Mouse (Mus musculus) lung, postnatal 0 days (tissue): Measurements from ENCODE around the gene Ehmt2. TPM values are rescaled to one million over a fixed set of nuclear protein-coding genes. Genes with fewer than 3 reads are reported as not detected.

ENCODE experiments used
- ATAC-seq: fragments of 200-750 bp; cut with Nextera tagmentation; 2 replicates; pipeline ENCODE4 v1.8.0; 2017; ENCODE audit warnings: moderate library complexity
- DNase-seq: peaks from one replicate; pipeline ENCODE4 v3.0.0-alpha.2; 2016; ENCODE audit warnings: low spot score
- H3K27ac ChIP-seq: fragments of 300-500 bp; sonication (generic); 2 replicates; pipeline ENCODE4 v1.5.1; 2014; ENCODE audit warnings: antibody characterized with exemption, mild to moderate bottlenecking, low read length, mixed read lengths
- H3K27me3 ChIP-seq: fragments of 300-500 bp; sonication (generic); replicated peaks from 2 replicates; pipeline ENCODE4 v1.6.1; 2014; ENCODE audit warnings: low read length, mixed read lengths; ENCODE audit not compliant: insufficient read depth
- H3K36me3 ChIP-seq: fragments of 300-500 bp; sonication (generic); 2 replicates; pipeline ENCODE4 v1.6.1; 2014; ENCODE audit warnings: low read length, mixed read lengths; ENCODE audit not compliant: insufficient read depth
- H3K4me1 ChIP-seq: fragments of 300-500 bp; sonication (generic); 2 replicates; pipeline ENCODE4 v1.6.1; 2014; ENCODE audit warnings: antibody characterized with exemption, low read depth, low read length, mixed read lengths; ENCODE audit not compliant: insufficient read depth
- H3K4me2 ChIP-seq: fragments of 300-500 bp; sonication (generic); replicated peaks from 2 replicates; pipeline ENCODE4 v1.6.1; 2014; ENCODE audit warnings: low read depth, mild to moderate bottlenecking, low read length, moderate library complexity, mixed read lengths
- H3K4me3 ChIP-seq: fragments of 300-500 bp; sonication (generic); 2 replicates; pipeline ENCODE4 v1.5.1; 2014; ENCODE audit warnings: low read depth, low read length
- H3K9ac ChIP-seq: fragments of 300-500 bp; sonication (generic); replicated peaks from 2 replicates; pipeline ENCODE4 v1.6.1; 2014; ENCODE audit warnings: low read depth, mild to moderate bottlenecking
- H3K9me3 ChIP-seq: fragments of 300-500 bp; sonication (generic); 2 replicates; pipeline ENCODE4 v1.6.1; 2016; ENCODE audit warnings: low read length, mixed read lengths
- CTCF ChIP-seq: IDR thresholded peaks from 2 replicates; pipeline ENCODE4 v1.5.1; 2016; ENCODE audit warnings: antibody characterized with exemption, mild to moderate bottlenecking
- EP300 ChIP-seq: IDR thresholded peaks from 2 replicates; pipeline ENCODE4 v1.6.1; 2016; ENCODE audit warnings: antibody characterized with exemption, mild to moderate bottlenecking, control low read depth
- WGBS: fragments of 180-500 bp; shearing (Covaris S2); extraction: QIAGEN DNeasy Blood & Tissue Kit; methylation state at CpG from one replicate; pipeline ENCODE4 v1.1.7; 2014; 5-methylcytosine and 5-hydroxymethylcytosine counted together
- polyA plus RNA-seq: library from polyadenylated mRNA; unstranded; fragments of >200 nt; fragmentation: Nextera tagmentation; extraction: Ambion mirVana; gene quantifications from 2 replicates; pipeline ENCODE4 v1.2.1, GENCODE M21; 2015

Ehmt2 gene
- polyA plus RNA-seq, 1 experiment from 2014 or later: 28.7 TPM

DNA sequence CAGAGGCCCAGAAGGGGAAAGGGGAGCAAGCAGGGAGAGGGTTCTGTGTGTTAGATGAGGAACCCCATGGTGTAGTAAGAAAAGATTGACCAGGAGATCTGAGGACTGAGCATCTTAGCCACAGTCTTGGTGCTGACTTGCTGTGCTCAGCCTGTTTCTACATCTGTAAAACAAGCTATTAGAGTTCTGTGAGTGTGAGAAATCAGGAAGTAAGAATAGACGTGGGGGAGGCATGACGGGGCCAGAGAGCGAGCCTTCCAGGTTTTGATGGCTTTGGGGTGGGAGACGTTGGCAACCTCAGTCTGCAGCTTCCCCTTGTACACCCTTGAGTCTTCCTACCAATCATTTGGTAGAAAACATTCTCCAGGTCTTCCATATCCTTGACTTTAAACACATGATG, 39.6 kb upstream of the Ehmt2 start:
- H3K9me3 ChIP-seq: no peaks in the 10 kb centered on the region
- H3K27me3 ChIP-seq: no peaks in the 10 kb centered on the region
- WGBS: 77% methylated on average over 4 of the region's 4 CpGs
- ATAC-seq (no peak), DNase-seq (no peak)
- H3K4me2 ChIP-seq: no peak overlapping the region
- H3K4me3 ChIP-seq: no peak overlapping the region
- H3K4me1 ChIP-seq: no peaks in the 10 kb centered on the region
- H3K27ac ChIP-seq: no peak overlapping the region
- H3K9ac ChIP-seq: no peak overlapping the region
- 0 out of 2 replicates have a peak, but pooled peaks cover 12% of the 10 kb centered on the region for H3K36me3 ChIP-seq
- TF ChIP-seq EP300: no peak
- TF ChIP-seq CTCF: no peak

DNA sequence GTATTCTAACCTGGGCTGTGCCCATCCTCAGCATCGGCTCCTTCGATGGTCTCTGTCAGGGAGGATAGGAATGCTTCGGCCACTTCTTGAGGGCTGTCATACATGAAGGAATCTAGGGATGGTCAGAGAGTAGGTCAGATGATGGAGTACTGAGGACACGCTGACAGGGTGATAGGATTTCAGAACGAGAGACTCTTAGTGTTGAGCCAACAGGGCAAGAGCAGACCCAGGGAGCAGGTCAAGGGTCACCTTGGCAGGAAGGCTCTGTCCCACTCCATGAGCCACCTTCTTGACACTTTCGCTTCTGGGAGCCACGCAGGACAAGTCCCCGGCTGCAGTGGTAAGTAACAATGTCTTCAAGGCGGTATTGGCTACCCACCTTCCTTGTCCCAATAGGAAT, 37.8 kb upstream of the Ehmt2 start:
- ATAC-seq (no peak), DNase-seq (no peak)
- H3K9me3 ChIP-seq: no peaks in the 10 kb centered on the region
- no peaks in the 10 kb centered on the region for H3K4me1 ChIP-seq
- H3K27me3 ChIP-seq: no peaks in the 10 kb centered on the region
- WGBS: 78% methylated on average over 9 of the region's 9 CpGs
- H3K9ac ChIP-seq: no peak overlapping the region
- no peak overlapping the region for H3K4me3 ChIP-seq
- TF ChIP-seq EP300 (no peak), CTCF (no peak)
- no peak overlapping the region for H3K27ac ChIP-seq
- no peak overlapping the region for H3K4me2 ChIP-seq
- no peaks in the 10 kb centered on the region for H3K36me3 ChIP-seq

DNA sequence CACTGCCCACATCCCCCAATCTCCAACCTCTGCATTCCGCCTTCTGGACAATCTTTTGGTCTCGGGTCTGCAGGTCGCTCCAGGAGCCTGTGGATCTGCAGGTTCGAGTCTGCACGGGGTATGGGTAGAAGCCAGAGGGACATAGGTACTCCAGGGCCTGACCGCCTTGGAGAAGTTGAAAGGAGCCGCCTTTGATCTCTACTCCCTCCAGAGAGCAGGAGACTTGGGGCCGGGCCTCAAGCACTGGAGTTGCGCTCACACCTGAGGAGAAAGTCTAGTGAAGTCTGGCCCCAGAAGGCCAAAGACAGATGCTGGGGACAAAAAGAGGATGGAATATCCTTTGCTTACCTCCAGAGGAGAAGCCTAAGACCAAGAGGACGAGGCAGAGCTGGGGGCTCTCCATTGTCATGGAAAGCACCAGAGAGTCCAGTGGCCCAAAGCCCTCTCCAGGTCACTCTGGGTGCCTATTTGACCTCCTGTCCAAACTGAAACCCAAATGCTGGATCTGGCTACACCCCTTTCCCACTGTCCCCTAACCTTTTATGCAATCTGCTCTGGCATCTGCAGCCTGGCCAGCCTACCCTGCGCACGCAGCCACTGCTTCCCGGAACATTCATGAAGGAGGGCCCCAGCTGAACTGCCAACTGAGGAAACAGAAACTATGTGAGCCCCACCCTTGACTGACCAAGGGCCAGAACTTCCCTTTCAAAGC, 36.4 kb upstream of the Ehmt2 start:
- H3K4me3 ChIP-seq: no peak overlapping the region
- H3K4me2 ChIP-seq: no peak overlapping the region
- no peaks in the 10 kb centered on the region for H3K36me3 ChIP-seq
- H3K4me1 ChIP-seq: no peaks in the 10 kb centered on the region
- H3K9me3 ChIP-seq: no peaks in the 10 kb centered on the region
- no peak overlapping the region for H3K27ac ChIP-seq
- no peak for TF ChIP-seq CTCF
- DNase-seq (no peak), ATAC-seq (no peak; the same call in 1 of the 2 replicates)
- no peak overlapping the region for H3K9ac ChIP-seq
- no peaks in the 10 kb centered on the region for H3K27me3 ChIP-seq
- 59% methylated on average over 13 of the region's 13 CpGs for WGBS

DNA sequence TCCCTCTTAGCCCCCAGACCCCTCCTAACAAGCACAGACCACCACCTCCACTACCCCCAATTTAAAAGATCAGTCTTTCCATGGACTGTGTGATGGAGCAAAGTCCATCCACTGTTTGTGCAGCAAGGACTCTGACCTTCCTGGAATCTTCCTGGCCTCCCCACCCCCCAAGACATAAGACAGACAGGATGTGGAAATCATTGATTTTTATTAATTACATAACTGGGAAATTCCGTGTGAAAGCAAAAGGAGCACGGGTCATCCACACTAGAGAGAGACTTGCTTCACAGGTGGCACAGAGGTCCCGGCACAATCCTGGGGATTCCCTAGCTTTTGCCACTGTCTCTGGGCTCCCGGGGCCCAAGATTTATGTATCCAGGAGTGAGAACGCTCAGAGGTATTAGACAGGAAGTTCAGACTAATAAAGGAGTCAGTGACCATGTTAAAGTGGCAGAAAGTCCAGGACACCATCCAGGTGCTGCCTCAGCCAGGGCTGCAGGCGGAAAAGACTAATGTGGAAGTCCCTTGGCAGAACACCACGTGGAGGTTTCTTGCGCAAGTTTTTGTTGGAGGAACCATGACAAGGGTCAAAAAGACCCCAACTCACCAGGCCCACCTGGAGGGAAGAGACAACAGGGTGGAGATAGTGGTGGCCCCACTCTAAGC, 35.7 kb upstream of the Ehmt2 start, which contains the start of gene Cfb:
Gene Cfb (minus strand): TSS at position 103 of the 666 bp plus-strand sequence.
- Histone ChIP-seq H3K9me3 (no peaks in the 10 kb centered on the region), H3K27me3 (no peaks in the 10 kb centered on the region), H3K4me2 (no peak within 1 kb of the TSS), H3K27ac (no peak within 1 kb of the TSS), H3K4me1 (no peaks in the 10 kb centered on the region), H3K36me3 (no peaks in the 10 kb centered on the region), H3K9ac (no peak within 1 kb of the TSS), H3K4me3 (no peak within 1 kb of the TSS)
- DNase-seq: no peak
- no peak for ATAC-seq
- no peak for TF ChIP-seq EP300
- TF ChIP-seq CTCF: no peak
- WGBS: 47% methylated on average over 8 of the region's 8 CpGs

DNA sequence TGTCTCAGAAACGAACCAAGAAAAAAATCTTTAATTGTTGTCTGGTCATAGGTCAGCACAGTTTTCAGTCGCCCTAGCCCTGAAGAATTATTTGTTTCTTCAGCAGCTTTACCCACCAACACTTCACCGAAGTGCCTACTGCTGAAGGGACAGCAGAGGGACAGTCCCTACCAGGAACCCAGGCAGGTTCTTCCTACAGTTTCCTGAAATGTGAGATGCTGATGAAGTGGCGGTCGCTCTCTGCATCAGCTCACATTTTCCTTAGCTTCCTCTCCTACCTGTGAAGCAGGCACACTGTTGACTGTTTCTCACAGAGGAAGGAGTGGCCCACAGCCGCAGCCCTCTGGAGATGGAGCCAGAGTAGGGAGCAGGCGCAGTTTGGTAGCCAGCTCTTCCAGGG, 32.3 kb upstream of the Ehmt2 start:
- Histone ChIP-seq H3K36me3 (no peaks in the 10 kb centered on the region), H3K4me1 (no peaks in the 10 kb centered on the region), H3K4me3 (no peak overlapping the region), H3K27ac (no peak overlapping the region), H3K9me3 (no peaks in the 10 kb centered on the region), H3K9ac (no peak overlapping the region), H3K27me3 (no peaks in the 10 kb centered on the region), H3K4me2 (no peak overlapping the region)
- DNase-seq (no peak), ATAC-seq (no peak)
- no peak for TF ChIP-seq CTCF
- TF ChIP-seq EP300: no peak
- WGBS: 47% methylated on average over 7 of the region's 7 CpGs

DNA sequence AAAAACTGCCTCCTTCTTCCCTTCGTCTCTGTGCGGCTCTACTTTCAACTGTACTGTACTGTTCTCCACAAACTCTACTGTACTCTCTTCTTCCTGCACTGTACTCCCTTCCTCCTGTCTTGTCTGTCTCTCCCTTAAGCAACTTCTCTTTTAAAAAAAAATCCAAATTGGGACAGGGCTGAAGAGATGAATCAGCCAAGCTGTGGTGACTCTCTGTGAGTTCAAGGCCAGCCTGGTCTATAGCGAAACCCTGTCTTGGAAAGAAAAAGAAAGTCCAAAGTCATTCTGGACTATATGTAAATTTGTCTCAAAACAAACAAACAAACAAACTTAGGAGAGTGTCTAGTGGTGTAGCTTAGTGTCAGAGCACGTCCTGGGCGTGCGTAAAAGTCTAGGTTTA, 23.9 kb upstream of the Ehmt2 start:
- no peaks in the 10 kb centered on the region for H3K36me3 ChIP-seq
- TF ChIP-seq CTCF (no peak), EP300 (no peak)
- H3K27me3 ChIP-seq: no peaks in the 10 kb centered on the region
- ATAC-seq (no peak), DNase-seq (no peak)
- no peak overlapping the region for H3K27ac ChIP-seq
- no peaks in the 10 kb centered on the region for H3K9me3 ChIP-seq
- 87% methylated on average over 6 of the region's 6 CpGs for WGBS
- H3K4me1 ChIP-seq: no peaks in the 10 kb centered on the region
- no peak overlapping the region for H3K4me3 ChIP-seq
- H3K4me2 ChIP-seq: no peak overlapping the region
- H3K9ac ChIP-seq: no peak overlapping the region
